In the genomic region with DNA sequence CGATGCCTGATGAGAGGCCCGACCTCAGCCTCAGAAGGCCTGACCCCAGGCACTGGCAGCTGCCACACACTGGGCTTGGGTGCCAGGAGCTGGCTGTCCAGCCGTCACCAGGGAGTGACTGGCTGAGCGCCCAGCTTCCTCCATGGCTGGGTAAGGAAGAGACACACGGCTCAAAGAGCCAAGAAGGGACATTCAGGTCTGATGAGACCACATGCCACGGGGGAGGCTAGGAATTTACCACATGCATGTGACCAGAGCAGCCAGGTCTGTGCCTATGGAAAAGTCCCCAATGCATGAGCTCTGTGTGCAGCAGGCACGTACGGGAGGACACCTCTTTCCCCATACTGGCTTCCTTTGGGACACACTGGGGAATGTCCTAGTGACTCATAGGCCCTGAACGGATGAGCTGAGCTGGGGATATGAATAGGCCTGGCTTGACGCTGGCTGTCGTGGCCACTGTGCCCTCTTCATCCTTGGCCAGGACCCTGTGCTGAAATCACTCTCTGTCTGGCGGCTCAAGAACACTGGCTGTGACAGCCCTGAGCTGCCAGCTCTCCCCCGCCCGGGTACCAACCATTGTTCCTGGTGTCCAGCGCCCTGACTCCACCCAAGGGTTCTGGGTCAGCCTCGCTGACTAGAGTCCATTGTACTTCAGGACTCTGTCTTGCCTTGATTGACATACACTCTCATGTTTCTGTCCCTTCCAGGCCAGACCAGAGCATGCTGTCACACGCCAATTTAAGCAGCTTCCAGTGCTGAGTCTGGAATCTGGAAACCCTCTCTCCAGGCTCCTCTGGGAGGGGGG, we compare ENCODE assay signal across 9 mouse cellular contexts. TPM values are rescaled to one million over a fixed set of nuclear protein-coding genes. Genes with fewer than 3 reads are reported as not detected.
A peak's percentile ranks its signal among the peaks of the same experiment; 100 is the strongest.
DNase-seq lines count a peak whose midpoint lies in the region; ATAC-seq and TF ChIP-seq lines count a peak whose summit lies in the region.
"Had no signal": no experiment of that assay in that cellular context is flagged by ENCODE, and none has a peak within 500 bp of the region (broad histone marks: within the 10 kb centered on the region; RNA-seq: fewer than 3 reads in every experiment).

No protein-coding gene starts in this region.

- TF ChIP-seq CTCF in hindbrain, postnatal 0 days (IDR thresholded peaks at IDR 0.05; ENCODE audit: low read depth), result no peak
- no peak for TF ChIP-seq CTCF in liver, postnatal 0 days (IDR thresholded peaks at IDR 0.05; ENCODE audit: low read depth)

- H3K4me3 ChIP-seq in midbrain, embryonic 10.5 days, result no peak overlapping the region
- H3K4me3 ChIP-seq in midbrain, embryonic 15.5 days, result no peak overlapping the region
- H3K4me3 ChIP-seq in hindbrain, postnatal 0 days (ENCODE audit: low read length), result no peak overlapping the region
- H3K4me3 ChIP-seq in neural tube, embryonic 15.5 days (replicated peaks), result no peak overlapping the region
- no peak overlapping the region for H3K4me3 ChIP-seq in liver, postnatal 0 days (ENCODE audit: low read depth, low read length)
- H3K4me3 ChIP-seq: limb, embryonic 12.5 days had no signal

- no peak overlapping the region for H3K4me2 ChIP-seq in midbrain, embryonic 15.5 days
- no peak overlapping the region for H3K4me2 ChIP-seq in hindbrain, postnatal 0 days (ENCODE audit: low read depth, low read length)
- no peak overlapping the region for H3K4me2 ChIP-seq in neural tube, embryonic 15.5 days
- no peak overlapping the region for H3K4me2 ChIP-seq in liver, postnatal 0 days (ENCODE audit: low read depth, low read length)
- H3K4me2 ChIP-seq: limb, embryonic 12.5 days had no signal

- no peaks in the 10 kb centered on the region for H3K27me3 ChIP-seq in midbrain, embryonic 10.5 days (ENCODE audit: low read depth, poor library complexity, severe bottlenecking)
- no peaks in the 10 kb centered on the region for H3K27me3 ChIP-seq in midbrain, embryonic 15.5 days (replicated peaks)
- no peaks in the 10 kb centered on the region for H3K27me3 ChIP-seq in hindbrain, postnatal 0 days (ENCODE audit: insufficient read depth, low read length)
- no peaks in the 10 kb centered on the region for H3K27me3 ChIP-seq in neural tube, embryonic 15.5 days (replicated peaks)
- no peaks in the 10 kb centered on the region for H3K27me3 ChIP-seq in liver, postnatal 0 days (ENCODE audit: insufficient read depth, low read length)

- no peak for ATAC-seq in midbrain, embryonic 15.5 days (replicated peaks)
- ATAC-seq in hindbrain, postnatal 0 days, result peak; percentile 93
- ATAC-seq in neural tube, embryonic 15.5 days (ENCODE audit: low FRiP score), result 0 out of 2 replicates have a peak, but pooled peaks have one; percentile 35
- no peak for ATAC-seq in liver, postnatal 0 days

- DNase-seq in midbrain, embryonic 10.5 days (ENCODE audit: low spot score), result no peak
- peak; percentile 52 for DNase-seq in cerebellum, adult 11 months
- DNase-seq in gastrocnemius, postnatal 4 days (ENCODE audit: low spot score in 2 of 2), result peak; percentile 50 to 76
- DNase-seq in hindbrain, postnatal 0 days (ENCODE audit: low spot score), result peak; percentile 86
- no peak for DNase-seq in liver
- DNase-seq in liver, postnatal 0 days, result no peak

- H3K9ac ChIP-seq in midbrain, embryonic 15.5 days, result no peak overlapping the region
- H3K9ac ChIP-seq in hindbrain, postnatal 0 days (replicated peaks; ENCODE audit: low read length), result no peak overlapping the region
- H3K9ac ChIP-seq in neural tube, embryonic 15.5 days (replicated peaks), result no peak overlapping the region
- H3K9ac ChIP-seq in liver, postnatal 0 days (replicated peaks), result no peak overlapping the region
- H3K9ac ChIP-seq: limb, embryonic 12.5 days had no signal

- H3K9me3 ChIP-seq in midbrain, embryonic 10.5 days (replicated peaks), result no peaks in the 10 kb centered on the region
- no peaks in the 10 kb centered on the region for H3K9me3 ChIP-seq in midbrain, embryonic 15.5 days
- no peaks in the 10 kb centered on the region for H3K9me3 ChIP-seq in hindbrain, postnatal 0 days (ENCODE audit: low read length)
- H3K9me3 ChIP-seq in neural tube, embryonic 15.5 days (replicated peaks), result no peaks in the 10 kb centered on the region
- no peaks in the 10 kb centered on the region for H3K9me3 ChIP-seq in liver, postnatal 0 days (ENCODE audit: low read length)
- H3K9me3 ChIP-seq: limb, embryonic 12.5 days had no signal

- H3K4me1 ChIP-seq in midbrain, embryonic 10.5 days, result peaks cover 13% of the 10 kb centered on the region
- peaks cover 10% of the 10 kb centered on the region; the same call in 1 of the 2 replicates for H3K4me1 ChIP-seq in midbrain, embryonic 15.5 days
- no peaks in the 10 kb centered on the region for H3K4me1 ChIP-seq in hindbrain, postnatal 0 days (ENCODE audit: insufficient read depth, low read length)
- H3K4me1 ChIP-seq in neural tube, embryonic 15.5 days, result peaks cover 12% of the 10 kb centered on the region
- H3K4me1 ChIP-seq in liver, postnatal 0 days (ENCODE audit: insufficient read depth), result no peaks in the 10 kb centered on the region
- H3K4me1 ChIP-seq: limb, embryonic 12.5 days had no signal

- H3K36me3 ChIP-seq in midbrain, embryonic 10.5 days, result no peaks in the 10 kb centered on the region
- no peaks in the 10 kb centered on the region for H3K36me3 ChIP-seq in midbrain, embryonic 15.5 days (replicated peaks)
- H3K36me3 ChIP-seq in hindbrain, postnatal 0 days (ENCODE audit: insufficient read depth, low read length), result no peaks in the 10 kb centered on the region
- H3K36me3 ChIP-seq in neural tube, embryonic 15.5 days, result no peaks in the 10 kb centered on the region
- no peaks in the 10 kb centered on the region for H3K36me3 ChIP-seq in liver, postnatal 0 days (replicated peaks; ENCODE audit: insufficient read depth, low read length)
- H3K36me3 ChIP-seq: limb, embryonic 12.5 days had no signal

- H3K27ac ChIP-seq in midbrain, embryonic 10.5 days (replicated peaks), result peak overlapping the region; percentile 67
- no peak overlapping the region for H3K27ac ChIP-seq in midbrain, embryonic 15.5 days
- peak overlapping the region; percentile 28; the same call in 1 of the 2 replicates for H3K27ac ChIP-seq in hindbrain, postnatal 0 days
- peak overlapping the region; percentile 41; the same call in 1 of the 2 replicates for H3K27ac ChIP-seq in neural tube, embryonic 15.5 days (replicated peaks)
- H3K27ac ChIP-seq in liver, postnatal 0 days (ENCODE audit: low read depth), result no peak overlapping the region
- H3K27ac ChIP-seq: limb, embryonic 12.5 days had no signal

- WGBS in midbrain, embryonic 10.5 days, result 73% methylated on average over 17 of the region's 17 CpGs
- WGBS in midbrain, embryonic 15.5 days, result 58% methylated on average over 17 of the region's 17 CpGs
- WGBS in hindbrain, postnatal 0 days, result 34% methylated on average over 17 of the region's 17 CpGs
- WGBS in neural tube, embryonic 15.5 days, result 65% methylated on average over 17 of the region's 17 CpGs
- WGBS in liver, postnatal 0 days (ENCODE audit: insufficient replicate concordance), result 65% methylated on average over 17 of the region's 17 CpGs

- TF ChIP-seq EP300 in liver, postnatal 0 days (IDR thresholded peaks at IDR 0.05; ENCODE audit: low read depth), result no peak

RNA-seq across cellular contexts. Expression of a gene that starts 9.3 kb away (rescaled TPM):
- 0.63 and 1.2 TPM in 2 replicates for polyA plus RNA-seq in midbrain, embryonic 10.5 days (2016; fragmentation: Nextera tagmentation; extraction: Ambion mirVana)
- polyA plus RNA-seq in midbrain, embryonic 15.5 days (2015; fragmentation: Nextera tagmentation; extraction: Ambion mirVana), result 1.5 and 1.6 TPM in 2 replicates
- 100 to 1,000 TPM; 213 TPM for total RNA-seq in gastrocnemius, postnatal 4 days (2021)
- total RNA-seq in hindbrain, postnatal 0 days (2014; rRNA removed), result 1.9 and 2.3 TPM in 2 replicates
- polyA plus RNA-seq in hindbrain, postnatal 0 days (2015; fragmentation: Nextera tagmentation; extraction: Ambion mirVana), result 0.75 and 1.1 TPM in 2 replicates
- polyA plus RNA-seq in neural tube, embryonic 15.5 days (2015; fragmentation: Nextera tagmentation; extraction: Ambion mirVana), result 1.3 and 1.8 TPM in 2 replicates
- polyA plus RNA-seq in liver, postnatal 0 days (2015; fragmentation: Nextera tagmentation; extraction: Ambion mirVana), result 0.15 TPM in 1 of 2 replicates, not detected in the other

Comparison
In these comparisons a context has a peak if more than half of its experiments do, and no peak if none do; other contexts are left out.
1. H3K27ac ChIP-seq: peak in midbrain, embryonic 10.5 days (single experiment), hindbrain, postnatal 0 days (single experiment) and neural tube, embryonic 15.5 days (single experiment); none in midbrain, embryonic 15.5 days (single experiment) and liver, postnatal 0 days (single experiment).
2. DNase-seq: peak in cerebellum, adult 11 months (single experiment), gastrocnemius, postnatal 4 days (2 of 2) and hindbrain, postnatal 0 days (single experiment); none in midbrain, embryonic 10.5 days (single experiment), liver (single experiment) and liver, postnatal 0 days (single experiment).
3. ATAC-seq: peak in hindbrain, postnatal 0 days (single experiment) and neural tube, embryonic 15.5 days (single experiment); none in midbrain, embryonic 15.5 days (single experiment) and liver, postnatal 0 days (single experiment).